ENCODE assay signal across 9 mouse cellular contexts in the genomic region with DNA sequence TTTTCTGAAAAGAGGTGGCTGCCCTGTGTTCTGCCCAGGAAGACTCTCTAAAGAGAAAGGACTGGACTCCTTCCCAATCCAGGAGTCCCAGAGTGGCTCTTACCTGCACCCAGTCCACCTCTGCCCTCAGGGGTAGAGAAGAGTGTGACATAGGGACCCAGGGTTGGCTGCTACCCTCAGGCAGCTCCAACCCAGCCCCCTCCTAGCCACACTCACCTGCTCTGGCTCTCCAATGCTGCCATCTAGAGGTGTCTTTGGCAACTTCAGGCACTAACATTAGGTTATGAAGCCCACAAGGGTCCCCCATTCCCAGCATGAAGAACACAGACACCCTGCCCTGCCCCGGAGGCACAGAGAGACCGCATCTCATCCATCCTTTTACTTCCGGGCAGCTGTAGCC.
DNase-seq lines count a peak whose midpoint lies in the region; ATAC-seq and TF ChIP-seq lines count a peak whose summit lies in the region.
"Had no signal": no experiment of that assay in that cellular context is flagged by ENCODE, and none has a peak within 500 bp of the region (broad histone marks: within the 10 kb centered on the region; RNA-seq: fewer than 3 reads in every experiment).

No protein-coding gene starts in this region.

- WGBS in heart, adult 2 months: 41% methylated on average over 3 of the region's 3 CpGs
- WGBS in heart, embryonic 11.5 days (ENCODE audit: insufficient replicate concordance): 45% methylated on average over 3 of the region's 3 CpGs
- WGBS in kidney, embryonic 14.5 days: 43% methylated on average over 3 of the region's 3 CpGs
- whole genome bisulfite sequencing in midbrain, embryonic 10.5 days: 53% methylated on average over 3 of the region's 3 CpGs
- 53% methylated on average over 3 of the region's 3 CpGs for WGBS in stomach, embryonic 16.5 days

- no peak for TF ChIP-seq EP300 in heart, adult 2 months (IDR thresholded peaks at IDR 0.05; ENCODE audit: insufficient read depth, low read depth, low read length)

- no peak overlapping the region for H3K4me3 ChIP-seq in heart, adult 2 months
- no peak overlapping the region for H3K4me3 ChIP-seq in heart, embryonic 11.5 days (ENCODE audit: low read depth, low read length)
- H3K4me3 ChIP-seq in E14TG2a.4 (replicated peaks; ENCODE audit: low read length): peak overlapping the region; percentile 30
- no peak overlapping the region for H3K4me3 ChIP-seq in cortical plate, adult 2 months (ENCODE audit: insufficient read depth, low read length)
- H3K4me3 ChIP-seq in kidney, embryonic 14.5 days (ENCODE audit: low read length): no peak overlapping the region
- H3K4me3 ChIP-seq in midbrain, embryonic 10.5 days: no peak overlapping the region
- H3K4me3 ChIP-seq in stomach, embryonic 16.5 days (replicated peaks; ENCODE audit: low read length): no peak overlapping the region
- H3K4me3 ChIP-seq: megakaryocyte, embryonic 14.5 days had no signal

- TF ChIP-seq CTCF in heart, adult 2 months (IDR thresholded peaks at IDR 0.05): peak; percentile 55
- peak; percentile 77 for TF ChIP-seq CTCF in E14TG2a.4 (conservative IDR thresholded peaks at IDR 0.05; ENCODE audit: low read length)
- peak; percentile 84 for TF ChIP-seq CTCF in cortical plate, adult 2 months (IDR thresholded peaks at IDR 0.05; ENCODE audit: extremely low read depth, insufficient read depth, low read length)

- no peaks in the 10 kb centered on the region; the same call in 1 of the 2 replicates for H3K27me3 ChIP-seq in heart, adult 2 months (ENCODE audit: control insufficient read depth, insufficient read depth, low read length)
- peaks cover 3% of the 10 kb centered on the region; the same call in 1 of the 2 replicates for H3K27me3 ChIP-seq in heart, embryonic 11.5 days (ENCODE audit: control insufficient read depth, insufficient read depth, low read length)
- no peaks in the 10 kb centered on the region for H3K27me3 ChIP-seq in E14TG2a.4 (ENCODE audit: insufficient read depth, low read length)
- H3K27me3 ChIP-seq in kidney, embryonic 14.5 days (ENCODE audit: control insufficient read depth, insufficient read depth, low read length): 0 out of 2 replicates have a peak, but pooled peaks cover 3% of the 10 kb centered on the region
- no peaks in the 10 kb centered on the region; the same call in 1 of the 2 replicates for H3K27me3 ChIP-seq in midbrain, embryonic 10.5 days (ENCODE audit: low read depth, poor library complexity, severe bottlenecking)
- H3K27me3 ChIP-seq in stomach, embryonic 16.5 days (ENCODE audit: control insufficient read depth, insufficient read depth, low read length): no peaks in the 10 kb centered on the region

- no peak overlapping the region for H3K4me2 ChIP-seq in heart, embryonic 11.5 days
- no peak overlapping the region for H3K4me2 ChIP-seq in kidney, embryonic 14.5 days (replicated peaks; ENCODE audit: low read depth, low read length)
- no peak overlapping the region for H3K4me2 ChIP-seq in stomach, embryonic 16.5 days (ENCODE audit: low read depth, low read length)

- no peak overlapping the region for H3K27ac ChIP-seq in heart, adult 2 months
- H3K27ac ChIP-seq in heart, embryonic 11.5 days (ENCODE audit: low read depth, low read length): no peak overlapping the region
- no peak overlapping the region for H3K27ac ChIP-seq in cortical plate, adult 2 months (ENCODE audit: insufficient read depth, low read length)
- H3K27ac ChIP-seq in kidney, embryonic 14.5 days (ENCODE audit: low read depth, low read length): no peak overlapping the region
- H3K27ac ChIP-seq in midbrain, embryonic 10.5 days (replicated peaks): no peak overlapping the region
- no peak overlapping the region for H3K27ac ChIP-seq in stomach, embryonic 16.5 days (ENCODE audit: low read length)

- no peaks in the 10 kb centered on the region for H3K4me1 ChIP-seq in heart, adult 2 months (ENCODE audit: control insufficient read depth, insufficient read depth, low read length)
- no peaks in the 10 kb centered on the region for H3K4me1 ChIP-seq in heart, embryonic 11.5 days (ENCODE audit: control insufficient read depth, insufficient read depth, low read length)
- H3K4me1 ChIP-seq in E14TG2a.4 (replicated peaks; ENCODE audit: low read depth, low read length): peaks cover 72% of the 10 kb centered on the region
- no peaks in the 10 kb centered on the region for H3K4me1 ChIP-seq in cortical plate, adult 2 months (ENCODE audit: control insufficient read depth, insufficient read depth, low read length)
- H3K4me1 ChIP-seq in kidney, embryonic 14.5 days (ENCODE audit: control insufficient read depth, insufficient read depth, low read length): no peaks in the 10 kb centered on the region
- H3K4me1 ChIP-seq in midbrain, embryonic 10.5 days: peaks cover 12% of the 10 kb centered on the region
- no peaks in the 10 kb centered on the region for H3K4me1 ChIP-seq in stomach, embryonic 16.5 days (ENCODE audit: control insufficient read depth, insufficient read depth, low read length)
- H3K4me1 ChIP-seq: megakaryocyte, embryonic 14.5 days had no signal

- TF ChIP-seq POLR2A in heart, adult 2 months (IDR thresholded peaks at IDR 0.05; ENCODE audit: insufficient read depth, low read depth, low read length): no peak
- TF ChIP-seq POLR2A in cortical plate, adult 2 months (IDR thresholded peaks at IDR 0.05; ENCODE audit: extremely low read depth, insufficient read depth, low read length): no peak

- DNase-seq in heart, adult 2 months: no peak
- peak; percentile 43 for DNase-seq in midbrain, embryonic 10.5 days (ENCODE audit: low spot score)
- no peak for DNase-seq in c-Kit-positive CD71-positive TER-119-positive erythroid progenitor cells, embryonic 14.5 days (ENCODE audit: low spot score)

- intact Hi-C loops in heart, adult 2 months (cut with DNase I): no loop called here

- no peaks in the 10 kb centered on the region for H3K9me3 ChIP-seq in heart, embryonic 11.5 days (replicated peaks; ENCODE audit: control insufficient read depth, low read length)
- H3K9me3 ChIP-seq in E14TG2a.4 (ENCODE audit: low read length): no peaks in the 10 kb centered on the region
- no peaks in the 10 kb centered on the region for H3K9me3 ChIP-seq in kidney, embryonic 14.5 days (ENCODE audit: control insufficient read depth, low read length)
- H3K9me3 ChIP-seq in midbrain, embryonic 10.5 days (replicated peaks): no peaks in the 10 kb centered on the region
- H3K9me3 ChIP-seq in stomach, embryonic 16.5 days (replicated peaks; ENCODE audit: control insufficient read depth, low read length): no peaks in the 10 kb centered on the region
- H3K9me3 ChIP-seq: megakaryocyte, embryonic 14.5 days had no signal

- H3K9ac ChIP-seq in heart, adult 2 months (ENCODE audit: low read depth, low read length): no peak overlapping the region
- no peak overlapping the region for H3K9ac ChIP-seq in heart, embryonic 11.5 days (ENCODE audit: low read depth, low read length)
- no peak overlapping the region for H3K9ac ChIP-seq in kidney, embryonic 14.5 days (ENCODE audit: low read depth, low read length)
- no peak overlapping the region for H3K9ac ChIP-seq in stomach, embryonic 16.5 days (ENCODE audit: low read length)

- no peak for ATAC-seq in heart, embryonic 11.5 days (replicated peaks; ENCODE audit: insufficient number of reproducible peaks, low FRiP score, low TSS enrichment)
- peak; percentile 67; the same call in 1 of the 2 replicates for ATAC-seq in kidney, embryonic 14.5 days (ENCODE audit: low FRiP score, low TSS enrichment)
- peak; percentile 27; the same call in 1 of the 2 replicates for ATAC-seq in stomach, embryonic 16.5 days (ENCODE audit: insufficient read depth, low FRiP score)

- H3K36me3 ChIP-seq in heart, adult 2 months (ENCODE audit: control insufficient read depth, insufficient read depth, low read length): no peaks in the 10 kb centered on the region
- H3K36me3 ChIP-seq in heart, embryonic 11.5 days (ENCODE audit: control insufficient read depth, insufficient read depth, low read length): no peaks in the 10 kb centered on the region
- no peaks in the 10 kb centered on the region for H3K36me3 ChIP-seq in E14TG2a.4 (ENCODE audit: insufficient read depth, low read length)
- no peaks in the 10 kb centered on the region for H3K36me3 ChIP-seq in kidney, embryonic 14.5 days (ENCODE audit: control insufficient read depth, insufficient read depth, low read length)
- no peaks in the 10 kb centered on the region for H3K36me3 ChIP-seq in midbrain, embryonic 10.5 days
- no peaks in the 10 kb centered on the region for H3K36me3 ChIP-seq in stomach, embryonic 16.5 days (ENCODE audit: control insufficient read depth, insufficient read depth, low read length)

- H3K79me2 ChIP-seq in heart, adult 2 months (replicated peaks; ENCODE audit: control insufficient read depth, insufficient read depth, low read length): no peaks in the 10 kb centered on the region
